Mouse (Mus musculus): ENCODE data around the gene Camta2. TPM values are rescaled to one million over a fixed set of nuclear protein-coding genes. Genes with fewer than 3 reads are reported as not detected.

Camta2 gene
- polyA plus RNA-seq, 1 experiment = 11.9 TPM

DNA sequence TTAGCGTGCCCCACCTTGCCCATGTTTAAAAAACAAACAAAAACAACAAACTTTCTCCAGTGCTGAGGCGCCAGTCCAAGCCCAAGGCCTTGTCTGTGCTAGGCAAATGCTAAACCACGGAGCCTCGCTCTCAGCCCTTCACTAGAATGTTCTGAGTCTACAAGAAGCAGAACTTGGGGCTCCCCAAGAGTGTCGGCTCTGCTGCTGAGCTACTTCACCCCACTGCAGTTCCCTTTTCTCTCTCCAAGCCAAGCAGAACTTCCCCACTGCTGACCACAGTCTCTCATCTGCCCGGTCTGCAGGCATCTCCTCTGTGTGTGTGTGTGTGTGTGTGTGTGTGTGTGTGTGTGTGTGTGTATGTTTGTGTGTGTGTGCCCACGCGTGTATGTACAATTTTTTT is 8.0 kb downstream of the Camta2 start:
- TF ChIP-seq TCF12 (IDR thresholded peaks at IDR 0.05; ENCODE audit: insufficient read depth, poor library complexity, severe bottlenecking) (no peak), POLR2AphosphoS2 (IDR thresholded peaks at IDR 0.05; ENCODE audit: insufficient read length, low read depth) (no peak), MYOG (IDR thresholded peaks at IDR 0.05; ENCODE audit: control insufficient read depth in 1 of 3, insufficient read depth in 1 of 3, insufficient read length in 2 of 3, low read depth in 2 of 3) (no peak), MYOD1 (IDR thresholded peaks at IDR 0.05; ENCODE audit: control insufficient read depth in 1 of 3, insufficient read length in 2 of 3, low read depth in 2 of 3) (no peak), TCF3 (IDR thresholded peaks at IDR 0.05; ENCODE audit: insufficient read length, low read depth) (no peak), REST (IDR thresholded peaks at IDR 0.05; ENCODE audit: insufficient read depth, insufficient read length) (no peak), CEBPB (IDR thresholded peaks at IDR 0.05; ENCODE audit: insufficient read depth, poor library complexity, severe bottlenecking) (no peak), SRF (IDR thresholded peaks at IDR 0.05; ENCODE audit: control insufficient read depth, insufficient read length, low read depth) (no peak), MAX (IDR thresholded peaks at IDR 0.05; ENCODE audit: low read depth) (no peak)
- Histone ChIP-seq H3K79me2 (ENCODE audit: control insufficient read depth, insufficient read depth) (no peaks in the 10 kb centered on the region), H3K4me2 (ENCODE audit: low read depth) (no peak overlapping the region), H3K4me3 (no peak overlapping the region), H3K27me3 (ENCODE audit: control insufficient read depth, insufficient read depth, insufficient read length) (no peaks in the 10 kb centered on the region), H3ac (ENCODE audit: control insufficient read depth, insufficient read length) (no peak overlapping the region), H3K36me3 (ENCODE audit: control insufficient read depth, insufficient read depth) (peaks cover 9% of the 10 kb centered on the region)

DNA sequence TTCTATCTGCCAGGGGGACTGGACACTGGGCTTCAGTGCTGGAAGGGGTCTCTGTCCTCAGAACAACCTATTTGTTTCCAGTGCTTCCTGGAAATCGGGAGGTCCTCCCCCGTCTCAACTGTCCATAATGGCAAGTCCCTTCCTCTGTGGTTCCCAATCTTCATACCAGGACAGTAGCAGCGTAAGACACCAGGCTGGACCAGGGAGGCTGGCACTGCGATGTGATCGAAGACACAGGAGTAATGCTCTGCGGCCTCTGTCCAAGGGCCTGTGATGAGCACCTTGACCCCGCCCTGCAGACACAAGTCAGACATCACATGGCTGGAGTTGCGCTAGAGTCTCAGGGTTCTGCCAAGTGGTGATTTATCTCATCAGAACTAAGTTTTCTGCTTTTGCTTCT is 8.5 kb downstream of the Camta2 start:
- Histone ChIP-seq H3K36me3 (ENCODE audit: control insufficient read depth, insufficient read depth) (peaks cover 9% of the 10 kb centered on the region), H3K4me3 (no peak overlapping the region), H3ac (ENCODE audit: control insufficient read depth, insufficient read length) (no peak overlapping the region), H3K27me3 (ENCODE audit: control insufficient read depth, insufficient read depth, insufficient read length) (no peaks in the 10 kb centered on the region), H3K4me2 (ENCODE audit: low read depth) (no peak overlapping the region), H3K79me2 (ENCODE audit: control insufficient read depth, insufficient read depth) (no peaks in the 10 kb centered on the region)
- TF ChIP-seq MAX (IDR thresholded peaks at IDR 0.05; ENCODE audit: low read depth) = no peak
- TF ChIP-seq CEBPB (IDR thresholded peaks at IDR 0.05; ENCODE audit: insufficient read depth, poor library complexity, severe bottlenecking) = no peak

DNA sequence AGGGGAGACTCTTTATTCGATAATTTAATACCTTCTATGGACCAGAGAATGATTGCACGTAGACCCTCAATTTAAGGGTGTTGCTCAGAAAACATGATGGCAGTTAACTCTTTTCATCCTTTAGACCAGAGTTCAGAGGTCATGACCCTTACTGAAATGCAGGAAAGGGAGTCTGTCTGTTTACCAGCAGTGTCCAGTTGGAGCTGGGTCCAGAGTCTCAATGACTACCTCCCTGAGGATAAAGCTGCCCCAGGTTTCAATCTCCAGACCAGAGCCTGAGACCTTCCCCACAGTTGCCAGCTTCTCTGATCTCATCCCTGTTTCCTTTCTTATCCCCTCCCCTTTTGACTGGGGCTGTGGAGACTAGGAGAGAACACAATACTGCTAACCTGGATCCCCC is 9.3 kb downstream of the Camta2 start:
- Histone ChIP-seq H3K4me3 (no peak overlapping the region), H3K36me3 (ENCODE audit: control insufficient read depth, insufficient read depth) (peaks cover 9% of the 10 kb centered on the region), H3K27me3 (ENCODE audit: control insufficient read depth, insufficient read depth, insufficient read length) (no peaks in the 10 kb centered on the region), H3ac (ENCODE audit: control insufficient read depth, insufficient read length) (no peak overlapping the region), H3K79me2 (ENCODE audit: control insufficient read depth, insufficient read depth) (no peaks in the 10 kb centered on the region), H3K4me2 (ENCODE audit: low read depth) (no peak overlapping the region)
- TF ChIP-seq SRF (IDR thresholded peaks at IDR 0.05; ENCODE audit: control insufficient read depth, insufficient read length, low read depth) = no peak
- no peak for TF ChIP-seq POLR2AphosphoS2 (IDR thresholded peaks at IDR 0.05; ENCODE audit: insufficient read length, low read depth)
- no peak for TF ChIP-seq POLR2A (IDR thresholded peaks at IDR 0.05; ENCODE audit: insufficient read length, low read depth)

DNA sequence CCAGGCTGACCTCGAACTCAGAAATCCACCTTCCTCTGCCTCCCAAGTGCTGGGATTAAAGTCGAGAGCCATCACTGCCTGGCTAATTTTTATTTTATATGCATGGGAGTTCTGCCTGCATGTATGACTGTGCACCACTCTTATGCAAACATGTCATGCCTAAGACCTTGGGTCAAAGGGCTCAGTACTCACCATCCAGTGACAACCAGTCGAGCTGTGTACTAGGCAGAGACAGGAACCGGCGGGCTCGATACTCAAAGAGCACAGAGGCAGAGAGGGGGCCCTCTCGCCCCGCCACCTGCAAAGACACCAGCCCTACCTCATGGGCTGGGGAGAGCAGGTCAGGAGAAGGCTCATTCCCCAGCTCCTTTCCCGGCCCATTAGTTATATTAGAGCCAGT is 9.8 kb downstream of the Camta2 start:
- TF ChIP-seq MYOG (IDR thresholded peaks at IDR 0.05; ENCODE audit: control insufficient read depth in 1 of 3, insufficient read depth in 1 of 3, insufficient read length in 2 of 3, low read depth in 2 of 3) (no peak), SRF (IDR thresholded peaks at IDR 0.05; ENCODE audit: control insufficient read depth, insufficient read length, low read depth) (no peak), CEBPB (IDR thresholded peaks at IDR 0.05; ENCODE audit: insufficient read depth, poor library complexity, severe bottlenecking) (no peak), REST (IDR thresholded peaks at IDR 0.05; ENCODE audit: insufficient read depth, insufficient read length) (no peak), MYOD1 (IDR thresholded peaks at IDR 0.05; ENCODE audit: control insufficient read depth in 1 of 3, insufficient read length in 2 of 3, low read depth in 2 of 3) (no peak), TCF12 (IDR thresholded peaks at IDR 0.05; ENCODE audit: insufficient read depth, poor library complexity, severe bottlenecking) (no peak), POLR2AphosphoS2 (IDR thresholded peaks at IDR 0.05; ENCODE audit: insufficient read length, low read depth) (no peak), MAX (IDR thresholded peaks at IDR 0.05; ENCODE audit: low read depth) (no peak), USF1 (IDR thresholded peaks at IDR 0.05; ENCODE audit: low read depth) (no peak), POLR2A (IDR thresholded peaks at IDR 0.05; ENCODE audit: insufficient read length, low read depth) (no peak), E2F4 (IDR thresholded peaks at IDR 0.05; ENCODE audit: insufficient read depth) (no peak), TCF3 (IDR thresholded peaks at IDR 0.05; ENCODE audit: insufficient read length, low read depth) (no peak)
- Histone ChIP-seq H3ac (ENCODE audit: control insufficient read depth, insufficient read length) (no peak overlapping the region), H3K27me3 (ENCODE audit: control insufficient read depth, insufficient read depth, insufficient read length) (no peaks in the 10 kb centered on the region), H3K36me3 (ENCODE audit: control insufficient read depth, insufficient read depth) (peaks cover 9% of the 10 kb centered on the region), H3K4me3 (no peak overlapping the region), H3K79me2 (ENCODE audit: control insufficient read depth, insufficient read depth) (no peaks in the 10 kb centered on the region), H3K4me2 (ENCODE audit: low read depth) (no peak overlapping the region)

DNA sequence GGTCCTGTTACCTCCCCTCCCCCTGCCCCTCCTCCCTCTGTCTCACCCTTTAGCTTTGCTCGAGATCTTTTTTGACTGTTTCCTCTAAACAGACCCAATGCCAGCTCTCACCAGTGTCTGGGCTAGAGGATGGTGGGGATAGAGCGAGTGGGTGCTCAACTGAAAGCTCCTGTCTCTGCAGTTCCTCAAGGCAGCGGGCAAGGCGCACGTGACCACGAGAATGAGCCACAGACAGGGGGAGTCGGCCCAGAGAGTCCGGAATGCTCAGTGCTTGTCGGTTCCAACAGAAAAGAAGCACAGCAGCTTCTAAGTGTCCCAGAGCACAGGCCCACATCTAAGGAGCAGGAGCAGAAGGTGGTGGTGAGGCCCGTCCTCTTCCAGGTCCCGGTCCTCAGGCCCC is 13.4 kb downstream of the Camta2 start:
- no peak overlapping the region for H3ac ChIP-seq (ENCODE audit: control insufficient read depth, insufficient read length)
- H3K4me3 ChIP-seq = no peak overlapping the region
- no peak overlapping the region for H3K4me2 ChIP-seq (ENCODE audit: low read depth)
- TF ChIP-seq USF1 (IDR thresholded peaks at IDR 0.05; ENCODE audit: low read depth) = no peak
- no peak for TF ChIP-seq MYOD1 (IDR thresholded peaks at IDR 0.05; ENCODE audit: control insufficient read depth in 1 of 3, insufficient read length in 2 of 3, low read depth in 2 of 3)
- no peak for TF ChIP-seq POLR2AphosphoS2 (IDR thresholded peaks at IDR 0.05; ENCODE audit: insufficient read length, low read depth)
- no peak for TF ChIP-seq TCF12 (IDR thresholded peaks at IDR 0.05; ENCODE audit: insufficient read depth, poor library complexity, severe bottlenecking)
- TF ChIP-seq E2F4 (IDR thresholded peaks at IDR 0.05; ENCODE audit: insufficient read depth) = no peak
- TF ChIP-seq CEBPB (IDR thresholded peaks at IDR 0.05; ENCODE audit: insufficient read depth, poor library complexity, severe bottlenecking) = no peak
- TF ChIP-seq SRF (IDR thresholded peaks at IDR 0.05; ENCODE audit: control insufficient read depth, insufficient read length, low read depth) = no peak
- no peak for TF ChIP-seq TCF3 (IDR thresholded peaks at IDR 0.05; ENCODE audit: insufficient read length, low read depth)
- TF ChIP-seq MAX (IDR thresholded peaks at IDR 0.05; ENCODE audit: low read depth) = no peak
- TF ChIP-seq MYOG (IDR thresholded peaks at IDR 0.05; ENCODE audit: control insufficient read depth in 1 of 3, insufficient read depth in 1 of 3, insufficient read length in 2 of 3, low read depth in 2 of 3) = no peak
- TF ChIP-seq POLR2A (IDR thresholded peaks at IDR 0.05; ENCODE audit: insufficient read length, low read depth) = no peak
- no peak for TF ChIP-seq REST (IDR thresholded peaks at IDR 0.05; ENCODE audit: insufficient read depth, insufficient read length)
- no peaks in the 10 kb centered on the region for H3K79me2 ChIP-seq (ENCODE audit: control insufficient read depth, insufficient read depth)
- H3K27me3 ChIP-seq (ENCODE audit: control insufficient read depth, insufficient read depth, insufficient read length) = no peaks in the 10 kb centered on the region
- peaks cover 6% of the 10 kb centered on the region for H3K36me3 ChIP-seq (ENCODE audit: control insufficient read depth, insufficient read depth)

Measured in myocyte (in vitro differentiated cells).